Mouse (Mus musculus): ENCODE data around the gene Trp53bp1. TPM values are rescaled to one million over a fixed set of nuclear protein-coding genes. Genes with fewer than 3 reads are reported as not detected.

Gene Trp53bp1
- polyA plus RNA-seq, 1 experiment from 2014 or later, result 36.0 TPM

Other genes with a start within 250 kb of the Trp53bp1 start
- 61.3 and 70.2 TPM in 2 replicates for gene Epb42, start 234.3 kb downstream of the Trp53bp1 start, polyA plus RNA-seq (2014; fragmentation: Nextera tagmentation; extraction: Ambion mirVana)
- gene Tgm5, start 185.6 kb downstream of the Trp53bp1 start, polyA plus RNA-seq (2014; fragmentation: Nextera tagmentation; extraction: Ambion mirVana), result 0.16 and 0.38 TPM in 2 replicates
- gene Tgm7, start 161.6 kb downstream of the Trp53bp1 start, polyA plus RNA-seq (2014; fragmentation: Nextera tagmentation; extraction: Ambion mirVana), result not detected in 2 replicates
- gene Adal, start 131.0 kb downstream of the Trp53bp1 start, polyA plus RNA-seq (2014; fragmentation: Nextera tagmentation; extraction: Ambion mirVana), result 17.8 and 18.5 TPM in 2 replicates
- 16.8 and 17.1 TPM in 2 replicates for gene Lcmt2, start 130.8 kb downstream of the Trp53bp1 start, polyA plus RNA-seq (2014; fragmentation: Nextera tagmentation; extraction: Ambion mirVana)
- 50.4 and 51.0 TPM in 2 replicates for gene Tubgcp4, start 100.8 kb downstream of the Trp53bp1 start, polyA plus RNA-seq (2014; fragmentation: Nextera tagmentation; extraction: Ambion mirVana)
- gene Zscan29, start 100.3 kb downstream of the Trp53bp1 start, polyA plus RNA-seq (2014; fragmentation: Nextera tagmentation; extraction: Ambion mirVana), result 7.6 and 8.8 TPM in 2 replicates
- 1.5 and 2.1 TPM in 2 replicates for gene Map1a, start 18.2 kb upstream of the Trp53bp1 start, polyA plus RNA-seq (2014; fragmentation: Nextera tagmentation; extraction: Ambion mirVana)
- 9.6 and 10.1 TPM in 2 replicates for gene Ppip5k1, start 84.0 kb upstream of the Trp53bp1 start, polyA plus RNA-seq (2014; fragmentation: Nextera tagmentation; extraction: Ambion mirVana)
- gene Ckmt1, start 86.3 kb upstream of the Trp53bp1 start, polyA plus RNA-seq (2014; fragmentation: Nextera tagmentation; extraction: Ambion mirVana), result 1.7 TPM in 2 replicates
- not detected in 2 replicates for gene Strc, start 115.8 kb upstream of the Trp53bp1 start, polyA plus RNA-seq (2014; fragmentation: Nextera tagmentation; extraction: Ambion mirVana)
- gene Pdia3, start 142.4 kb upstream of the Trp53bp1 start, polyA plus RNA-seq (2014; fragmentation: Nextera tagmentation; extraction: Ambion mirVana), result 491 and 541 TPM in 2 replicates
- gene Catsper2, start 142.4 kb upstream of the Trp53bp1 start, polyA plus RNA-seq (2014; fragmentation: Nextera tagmentation; extraction: Ambion mirVana), result 1.6 and 1.7 TPM in 2 replicates
- gene Ell3, start 172.9 kb upstream of the Trp53bp1 start, polyA plus RNA-seq (2014; fragmentation: Nextera tagmentation; extraction: Ambion mirVana), result 2.6 and 4.3 TPM in 2 replicates
- 385 and 481 TPM in 2 replicates for gene Serf2, start 177.8 kb upstream of the Trp53bp1 start, polyA plus RNA-seq (2014; fragmentation: Nextera tagmentation; extraction: Ambion mirVana)
- 146 and 164 TPM in 2 replicates for gene Hypk, start 181.9 kb upstream of the Trp53bp1 start, polyA plus RNA-seq (2014; fragmentation: Nextera tagmentation; extraction: Ambion mirVana)
- gene Serinc4, start 185.4 kb upstream of the Trp53bp1 start, polyA plus RNA-seq (2014; fragmentation: Nextera tagmentation; extraction: Ambion mirVana), result 0.12 TPM in 1 of 2 replicates, not detected in the other
- 43.2 and 44.0 TPM in 2 replicates for gene Mfap1b, start 202.7 kb upstream of the Trp53bp1 start, polyA plus RNA-seq (2014; fragmentation: Nextera tagmentation; extraction: Ambion mirVana)
- gene Mfap1a, start 235.3 kb upstream of the Trp53bp1 start, polyA plus RNA-seq (2014; fragmentation: Nextera tagmentation; extraction: Ambion mirVana), result 22.4 and 23.0 TPM in 2 replicates
- 15.4 and 15.5 TPM in 2 replicates for gene Wdr76, start 235.3 kb upstream of the Trp53bp1 start, polyA plus RNA-seq (2014; fragmentation: Nextera tagmentation; extraction: Ambion mirVana)

All from liver, embryonic 11.5 days (tissue).